Mouse (Mus musculus) G1E (cell line): ENCODE measurements around the gene Mterf2.

Source experiments
- CTCF ChIP-seq: IDR thresholded peaks from 2 replicates; pipeline ENCODE4 v1.5.1; 2012; ENCODE audit warnings: low read depth, low read length, inconsistent platforms, mixed read lengths
- GATA1 ChIP-seq: IDR thresholded peaks from 2 replicates; pipeline ENCODE4 v1.6.1; 2012; ENCODE audit warnings: borderline replicate concordance, low read length, inconsistent platforms, mixed read lengths
- GATA2 ChIP-seq: IDR thresholded peaks from 2 replicates; pipeline ENCODE4 v1.6.1; 2012; ENCODE audit warnings: low read depth, low read length, inconsistent platforms, borderline replicate concordance
- POLR2AphosphoS5 ChIP-seq: IDR thresholded peaks from 2 replicates; pipeline ENCODE4 v1.6.1; 2012; ENCODE audit warnings: low read depth, low read length, inconsistent platforms; ENCODE audit not compliant: insufficient replicate concordance
- TAL1 ChIP-seq: conservative IDR thresholded peaks from 2 replicates; pipeline ENCODE4 v1.6.1; 2012; ENCODE audit warnings: low read depth, low read length, inconsistent platforms, mixed read lengths

- TF ChIP-seq POLR2AphosphoS5 (no peak), CTCF (no peak), GATA1 (no peak), TAL1 (no peak), GATA2 (no peak)
Measured at GRCm38 (mm10) chr10:85128453-85128852, 626 bp upstream of the Mterf2 start.
